Mouse (Mus musculus) left cerebral cortex, postnatal 4 days (tissue): ENCODE measurements around the gene Ets1. TPM values are rescaled to one million over a fixed set of nuclear protein-coding genes. Genes with fewer than 3 reads are reported as not detected.

Experiments
- DNase-seq: peaks from one replicate; pipeline ENCODE4 v3.0.0-alpha.2; 2022
- intact Hi-C: fragments of 180-260 bp; cut with DNase I; formaldehyde crosslinking; loops from one replicate; pipeline ENCODE4 v1.15.1; 2025
- total RNA-seq, 2 experiments: library from RNA; stranded (reverse); gene quantifications; 2 replicates each; pipeline ENCODE4 v1.2.3; 2021

The Ets1 gene
- total RNA-seq, 2 experiments from 2014 or later: 26.5 to 27.2 TPM

- intact Hi-C loops: no loop called here
- DNase-seq: no peak
Observed at GRCm38 (mm10) chr9:32661071-32661470, 25.1 kb downstream of the Ets1 start.

- no peak for DNase-seq
- intact Hi-C loops: no loop called here
Observed at GRCm38 (mm10) chr9:32661561-32661960, 25.5 kb downstream of the Ets1 start.

DNA sequence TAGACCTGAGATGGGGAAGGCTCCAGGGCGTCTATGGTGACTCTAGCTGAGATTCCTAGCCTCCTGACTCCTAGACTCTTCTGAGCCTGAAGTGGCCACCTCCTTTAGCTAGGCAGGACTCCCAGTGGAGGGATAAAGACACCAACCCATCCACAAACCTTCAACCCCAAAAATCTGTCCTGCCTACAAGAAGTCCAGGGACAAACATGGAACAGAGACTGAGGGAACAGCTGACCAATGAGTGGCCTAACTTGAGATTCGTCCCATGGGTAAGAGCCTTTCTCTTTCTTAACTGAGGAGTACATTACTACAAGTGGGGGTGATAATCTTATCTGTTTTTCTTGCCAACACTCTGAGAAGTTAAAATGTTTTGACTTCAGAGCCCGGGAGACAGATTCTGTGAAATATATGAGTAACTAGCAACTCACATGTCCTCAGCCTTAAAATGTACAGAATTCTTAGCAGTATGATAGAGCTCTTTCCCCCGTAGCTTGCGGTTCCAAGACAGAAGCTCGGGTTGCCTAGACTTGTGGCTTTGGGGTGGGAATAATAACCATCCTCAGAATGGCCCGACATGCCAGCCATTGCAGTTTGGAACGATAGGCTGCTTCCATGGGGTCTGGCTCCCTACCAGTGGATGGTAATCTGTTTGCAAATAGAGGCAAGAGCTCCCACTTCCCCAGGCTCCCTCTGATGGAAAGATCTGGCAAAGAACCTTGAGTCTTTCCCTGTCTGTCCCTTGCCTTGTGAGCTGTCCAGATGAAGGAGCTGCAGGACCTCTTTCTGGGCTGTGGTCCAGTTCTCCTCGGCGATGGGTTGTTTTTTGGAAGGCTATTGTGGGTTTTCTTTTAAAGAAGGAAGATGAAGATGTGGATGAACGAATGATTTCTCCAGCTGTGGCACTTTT lies 30.8 kb downstream of the Ets1 start:
- intact Hi-C loops: no loop called here
- DNase-seq: peak; percentile 63

- intact Hi-C loops: no loop called here
Observed at GRCm38 (mm10) chr9:32667518-32667908, 31.5 kb downstream of the Ets1 start.

DNA sequence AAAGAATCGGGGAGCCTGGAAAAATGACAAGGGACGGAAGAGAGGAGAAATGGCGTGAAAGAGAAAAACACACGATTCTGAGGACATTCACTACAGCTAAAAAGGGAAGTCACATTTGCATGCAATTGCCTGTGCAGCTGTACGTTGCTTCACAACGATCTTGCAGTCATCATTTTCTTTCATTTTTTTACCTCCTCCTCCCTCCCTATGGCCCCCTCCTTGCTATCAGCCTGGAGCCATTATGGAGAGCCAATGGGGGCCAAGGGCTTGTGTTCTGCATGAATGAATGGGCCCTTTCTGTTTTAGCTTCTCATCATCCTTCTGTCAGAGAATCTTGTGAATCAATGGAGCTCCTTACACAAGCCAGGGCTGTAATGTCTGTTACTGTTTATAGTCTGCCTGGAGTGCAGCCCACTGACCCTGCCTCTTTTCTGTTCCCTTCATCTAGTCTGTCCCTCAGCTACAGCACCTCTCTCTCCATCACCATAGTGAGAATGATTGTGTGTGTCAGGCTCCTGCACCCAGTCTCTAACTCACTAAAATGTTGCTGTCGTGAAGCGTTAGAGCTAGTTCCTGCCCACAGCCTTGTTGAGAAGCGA lies 32.2 kb downstream of the Ets1 start:
- no peak for DNase-seq
- intact Hi-C loops: no loop called here

More at GRCm38 (mm10) chr9:32667518-32667908, 31.5 kb downstream of the Ets1 start:
- no peak for DNase-seq

DNA sequence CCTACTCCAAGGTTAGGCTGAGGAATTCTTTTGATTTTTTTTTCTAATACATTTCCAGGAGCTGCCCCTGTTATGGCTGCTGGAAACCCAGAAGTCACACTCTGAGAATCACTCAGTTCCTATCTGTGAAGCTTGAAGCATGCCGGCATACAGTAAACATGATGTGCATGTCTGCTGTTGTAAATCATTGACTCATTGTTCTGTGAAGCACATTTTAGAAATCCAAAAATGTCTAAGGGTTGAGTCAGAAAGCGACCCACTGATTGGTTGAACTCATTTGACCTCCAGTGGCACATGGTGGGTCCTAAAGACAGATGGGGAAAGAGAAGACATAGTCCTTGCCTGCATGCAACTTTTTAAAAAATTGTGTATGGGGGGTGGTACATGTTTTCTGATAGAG lies 33.4 kb downstream of the Ets1 start:
- intact Hi-C loops: no loop called here

GRCm38 (mm10) chr9:32671970-32672859 lies 36.2 kb downstream of the Ets1 start:
- intact Hi-C loops: loop anchor here (10.0 kb wide), 1 partner anchor 403 kb away; no protein-coding TSS in a partner anchor
- DNase-seq: peak; percentile 21

More for the DNA sequence above, 33.4 kb downstream of the Ets1 start:
- no peak for DNase-seq

DNA sequence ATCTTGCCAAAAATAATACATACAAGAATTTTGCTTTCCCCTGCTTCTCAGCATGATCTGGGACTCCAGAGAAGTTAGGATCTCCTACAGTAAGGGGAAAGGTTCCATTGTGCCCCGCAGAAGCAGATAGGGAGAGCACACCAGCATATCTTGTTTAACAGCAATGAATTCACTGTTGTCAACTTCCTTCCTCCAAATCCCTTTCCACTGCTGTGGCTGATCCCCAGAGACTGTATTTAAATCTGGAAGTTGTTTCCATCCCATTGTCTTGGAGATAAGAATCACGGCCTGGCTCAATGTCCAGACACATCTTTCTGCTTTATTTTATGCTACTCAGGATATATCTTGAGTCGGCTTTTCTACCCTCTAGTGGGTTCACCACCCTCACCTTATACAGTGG lies 37.9 kb downstream of the Ets1 start:
- DNase-seq: no peak
- intact Hi-C loops: loop anchor here (10.0 kb wide), 1 partner anchor 401 kb away; no protein-coding TSS in a partner anchor

- intact Hi-C loops: loop anchor here (10.0 kb wide), 1 partner anchor 399 kb away; no protein-coding TSS in a partner anchor
- DNase-seq: no peak
Observed at GRCm38 (mm10) chr9:32675671-32676409, 39.8 kb downstream of the Ets1 start.

DNA sequence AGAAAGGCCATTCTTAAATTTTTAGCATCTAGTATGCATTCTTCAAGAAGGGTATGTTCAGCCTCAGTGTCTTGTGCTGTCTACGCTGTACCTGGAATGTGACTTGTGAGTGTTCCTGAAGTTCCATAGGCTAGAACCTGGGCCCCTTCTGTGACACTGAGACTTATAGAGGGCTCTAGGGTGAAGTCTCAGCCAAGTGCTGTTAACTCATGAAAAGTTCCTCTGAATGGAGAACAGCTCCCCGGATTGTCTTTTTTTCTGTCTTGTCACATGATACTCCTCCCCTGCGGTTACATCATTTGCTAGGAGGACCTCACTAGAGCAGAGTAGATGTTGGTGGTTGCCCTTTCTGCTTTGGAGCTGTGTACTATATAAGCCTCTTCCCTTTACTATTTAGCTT lies 40.5 kb downstream of the Ets1 start:
- DNase-seq: no peak
- intact Hi-C loops: loop anchor here (10.0 kb wide), 1 partner anchor 398 kb away; no protein-coding TSS in a partner anchor

DNA sequence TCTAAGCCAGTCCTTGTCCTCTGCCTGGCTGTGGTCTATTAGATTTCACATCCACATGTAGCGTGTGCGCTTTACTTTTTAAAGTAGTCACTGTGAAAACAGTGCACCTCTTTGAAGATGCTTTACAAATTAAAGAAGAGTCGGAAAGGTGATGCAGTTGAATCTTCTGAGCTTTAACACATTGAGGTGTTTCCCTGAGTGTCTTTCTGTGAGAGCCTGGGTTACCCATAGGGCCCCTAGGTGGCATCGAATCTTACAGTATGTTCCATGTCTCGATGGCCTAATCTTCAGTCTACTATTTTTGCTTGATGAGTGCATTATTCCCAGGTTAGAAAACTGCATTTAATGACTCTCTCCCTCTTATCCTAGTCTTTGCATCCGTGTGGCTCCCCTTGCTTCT lies 41.6 kb downstream of the Ets1 start:
- intact Hi-C loops: loop anchor here (10.0 kb wide), 1 partner anchor 397 kb away; no protein-coding TSS in a partner anchor
- no peak for DNase-seq

GRCm38 (mm10) chr9:32678120-32678757 lies 42.2 kb downstream of the Ets1 start:
- DNase-seq: no peak
- intact Hi-C loops: loop anchor here (10.0 kb wide), 1 partner anchor 397 kb away; no protein-coding TSS in a partner anchor

DNA sequence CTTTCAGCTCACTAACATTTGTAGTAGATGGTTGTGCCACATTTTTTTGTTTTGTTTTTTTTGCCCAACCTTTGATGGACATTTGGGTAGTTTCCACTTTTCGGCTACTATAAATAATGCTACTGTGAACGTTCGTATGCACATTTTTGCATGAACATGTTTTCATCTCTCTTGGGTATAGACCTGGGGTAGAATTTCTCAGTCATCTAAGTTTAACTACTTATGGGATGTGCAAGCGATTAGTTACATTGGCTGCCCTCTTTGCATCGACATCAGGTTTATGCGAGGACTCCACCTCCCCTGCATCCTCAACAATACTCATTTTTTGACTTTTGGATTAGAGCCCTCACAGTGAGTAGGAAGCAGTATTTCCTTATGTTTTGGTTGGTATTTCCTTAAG lies 43.5 kb downstream of the Ets1 start:
- intact Hi-C loops: loop anchor here (10.0 kb wide), 1 partner anchor 395 kb away; no protein-coding TSS in a partner anchor

DNA sequence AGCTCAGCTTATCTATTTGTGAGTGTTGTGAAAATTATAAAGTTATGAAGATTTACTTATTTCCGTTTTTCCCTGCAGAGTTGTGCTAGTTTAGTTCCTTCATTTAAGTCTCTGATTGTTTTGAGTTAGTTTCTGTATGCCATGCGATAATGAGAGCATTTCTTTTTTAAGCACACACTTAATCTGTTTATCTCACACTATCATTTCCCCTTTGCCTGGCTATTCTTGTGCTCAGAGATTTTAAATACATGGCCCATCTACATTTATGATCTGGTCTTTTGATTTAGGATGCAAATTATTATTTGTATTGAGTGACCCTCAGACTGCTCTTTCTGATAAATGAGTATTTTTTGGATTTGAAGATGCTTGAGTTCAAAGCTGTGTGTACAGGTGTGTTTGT lies 44.2 kb downstream of the Ets1 start:
- intact Hi-C loops: no loop called here

More for the DNA sequence above, 43.5 kb downstream of the Ets1 start:
- no peak for DNase-seq

DNA sequence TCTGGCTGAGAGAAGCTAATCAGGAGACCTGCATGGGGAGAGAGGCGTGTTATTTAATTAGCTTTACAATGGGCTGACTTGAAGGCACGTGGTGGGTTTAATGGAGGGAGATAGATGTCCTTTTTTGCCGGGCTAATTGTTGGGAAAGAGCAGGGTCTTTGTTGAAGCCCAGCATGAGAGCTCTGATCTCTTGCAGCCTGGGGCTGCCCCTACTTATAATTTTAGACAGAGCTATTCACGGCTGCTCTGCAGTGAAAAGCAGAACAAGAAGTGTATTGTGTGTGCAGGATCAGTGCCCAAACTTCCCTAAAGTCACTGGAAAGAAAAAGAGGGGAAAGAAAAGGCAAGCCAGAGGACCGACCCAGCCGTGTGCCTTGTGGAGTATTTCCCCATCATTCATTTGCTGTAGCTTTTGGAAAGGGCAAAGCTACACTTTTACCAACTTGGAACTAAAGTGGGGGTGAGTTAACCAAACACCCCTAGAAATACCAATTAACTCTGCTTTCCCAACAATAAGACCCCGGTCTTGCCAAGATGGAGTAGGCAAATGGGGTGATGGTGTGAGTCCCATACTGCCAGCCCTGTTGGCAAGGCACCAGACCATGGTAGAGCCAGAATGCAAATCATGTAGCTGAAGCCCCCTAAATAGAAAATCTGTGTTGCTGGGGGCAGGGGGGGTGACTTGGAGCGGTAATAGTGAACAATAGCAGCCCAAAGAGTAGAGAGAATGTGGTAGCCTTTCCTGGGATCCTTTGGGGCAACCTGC lies 50.0 kb downstream of the Ets1 start:
- intact Hi-C loops: no loop called here
- DNase-seq: peak; percentile 56

More for the DNA sequence above, 44.2 kb downstream of the Ets1 start:
- no peak for DNase-seq

DNA sequence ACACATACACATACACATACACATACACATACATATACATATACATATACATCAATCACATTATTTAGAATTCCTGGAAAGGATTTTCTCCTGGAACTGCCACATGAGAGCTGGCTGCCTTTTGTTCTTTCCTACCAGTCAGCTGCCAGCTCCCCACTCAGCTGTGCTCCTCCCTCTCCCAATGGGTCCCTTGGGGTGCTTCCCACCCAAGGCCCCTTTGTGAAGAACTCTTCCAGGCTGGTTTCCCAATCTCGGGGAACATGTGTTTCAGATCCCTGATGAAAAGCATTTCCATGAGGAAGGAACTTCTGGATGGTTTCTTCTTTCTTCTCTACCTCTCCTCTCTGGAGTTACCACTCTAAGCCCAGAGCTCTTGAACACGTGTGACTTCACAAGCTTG lies 52.3 kb downstream of the Ets1 start:
- intact Hi-C loops: no loop called here
- DNase-seq: no peak

DNA sequence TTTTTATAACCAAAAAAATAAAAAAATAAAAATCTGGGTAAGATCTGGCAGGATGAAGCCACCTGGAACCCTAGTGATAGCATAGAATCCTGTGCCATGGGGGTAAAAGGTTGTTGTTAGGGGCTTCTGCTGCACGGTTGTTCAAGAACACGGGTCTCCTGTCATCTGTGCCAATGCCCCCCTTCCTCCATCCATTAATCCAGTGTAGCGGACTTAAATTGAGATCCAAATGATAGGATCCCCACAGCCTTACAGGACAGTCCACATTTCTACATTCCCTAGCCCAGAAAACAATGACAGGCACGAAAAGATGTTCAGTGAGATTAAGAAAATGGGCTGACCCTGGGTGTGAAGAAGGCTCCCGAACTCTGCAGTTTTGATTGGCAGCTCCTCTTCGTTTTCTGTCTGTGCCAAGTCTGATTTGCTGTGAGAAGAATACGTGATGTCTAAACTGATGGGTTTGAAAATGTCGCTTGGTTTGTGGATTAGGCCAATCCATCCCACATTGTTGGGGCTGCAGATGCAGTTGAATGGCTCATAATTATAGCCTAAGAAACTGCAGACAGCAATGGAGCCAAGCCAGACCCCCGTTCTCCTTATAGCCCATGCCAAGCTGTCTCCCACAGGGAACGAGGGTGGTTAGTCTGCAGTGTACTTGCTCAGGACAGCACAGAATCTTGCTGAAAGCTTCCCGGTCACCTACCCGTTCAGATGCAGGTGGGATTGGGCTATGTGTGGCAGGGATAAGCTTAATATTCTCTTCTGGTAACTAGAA lies 55.3 kb downstream of the Ets1 start:
- DNase-seq: peak; percentile 29
- intact Hi-C loops: no loop called here

- intact Hi-C loops: no loop called here
- no peak for DNase-seq
Observed at GRCm38 (mm10) chr9:32692944-32693343, 56.9 kb downstream of the Ets1 start.
